Mouse (Mus musculus) stomach, postnatal 0 days (tissue): ENCODE data around the gene Pdcd11. TPM values are rescaled to one million over a fixed set of nuclear protein-coding genes. Genes with fewer than 3 reads are reported as not detected.
A peak's percentile ranks its signal among the peaks of the same experiment; 100 is the strongest.

ENCODE experiments used
- ATAC-seq: fragments of 200-750 bp; cut with Nextera tagmentation; 2 replicates; pipeline ENCODE4 v1.8.0; 2017; ENCODE audit not compliant: low FRiP score, low TSS enrichment
- DNase-seq: peaks from one replicate; pipeline ENCODE4 v3.0.0-alpha.2; 2016; ENCODE audit warnings: low spot score
- H3K27ac ChIP-seq: fragments of 300-500 bp; sonication (generic); replicated peaks from 2 replicates; pipeline ENCODE4 v1.5.1; 2014; ENCODE audit warnings: mild to moderate bottlenecking, control low read depth
- H3K27me3 ChIP-seq: fragments of 300-500 bp; sonication (generic); 2 replicates; pipeline ENCODE4 v1.6.1; 2014; ENCODE audit warnings: low read length; ENCODE audit not compliant: control insufficient read depth, insufficient read depth
- H3K36me3 ChIP-seq: fragments of 300-500 bp; sonication (generic); 2 replicates; pipeline ENCODE4 v1.6.1; 2014; ENCODE audit warnings: low read length, mixed read lengths; ENCODE audit not compliant: control insufficient read depth, insufficient read depth
- H3K4me1 ChIP-seq: fragments of 300-500 bp; sonication (generic); replicated peaks from 2 replicates; pipeline ENCODE4 v1.6.1; 2014; ENCODE audit warnings: antibody characterized with exemption; ENCODE audit not compliant: control insufficient read depth, insufficient read depth
- H3K4me2 ChIP-seq: fragments of 300-500 bp; sonication (generic); replicated peaks from 2 replicates; pipeline ENCODE4 v1.6.1; 2014; ENCODE audit warnings: low read depth, mild to moderate bottlenecking, control low read depth, moderate library complexity
- H3K4me3 ChIP-seq: fragments of 300-500 bp; sonication (generic); 2 replicates; pipeline ENCODE4 v1.5.1; 2014; ENCODE audit warnings: low read depth, low read length, control low read depth
- H3K9ac ChIP-seq: fragments of 300-500 bp; sonication (generic); 2 replicates; pipeline ENCODE4 v1.6.1; 2014; ENCODE audit warnings: mild to moderate bottlenecking, low read length, control low read depth, mixed read lengths
- H3K9me3 ChIP-seq: fragments of 300-500 bp; sonication (generic); 2 replicates; pipeline ENCODE4 v1.6.1; 2016; ENCODE audit warnings: low read length; ENCODE audit not compliant: control insufficient read depth
- CTCF ChIP-seq: IDR thresholded peaks from 2 replicates; pipeline ENCODE4 v1.5.1; 2016; ENCODE audit warnings: antibody characterized with exemption, low read depth, mild to moderate bottlenecking, moderate library complexity
- EP300 ChIP-seq: optimal IDR thresholded peaks from 2 replicates; pipeline ENCODE3; 2016; ENCODE audit warnings: antibody characterized with exemption
- WGBS: fragments of 180-500 bp; shearing (Covaris S2); extraction: QIAGEN DNeasy Blood & Tissue Kit; methylation state at CpG from one replicate; pipeline ENCODE4 v1.1.7; 2014; 5-methylcytosine and 5-hydroxymethylcytosine counted together
- polyA plus RNA-seq: library from polyadenylated mRNA; unstranded; fragments of >200 nt; fragmentation: Nextera tagmentation; extraction: Ambion mirVana; gene quantifications from 2 replicates; pipeline ENCODE4 v1.2.1, GENCODE M21; 2015

Gene Pdcd11
- polyA plus RNA-seq, 1 experiment from 2014 or later, result 4.2 TPM

GRCm38 (mm10) chr19:47067096-47067882 lies 23.3 kb upstream of the Pdcd11 start, which contains the start of gene Taf5:
Taf5 (plus strand) TSS chr19:47067746.
- no peaks in the 10 kb centered on the region for H3K9me3 ChIP-seq
- DNase-seq, result peak; percentile 98
- WGBS, result 10% methylated on average over 43 of the region's 49 CpGs
- H3K4me3 ChIP-seq, result peak within 1 kb of the TSS; percentile 98
- H3K9ac ChIP-seq, result peak within 1 kb of the TSS; percentile 94
- TF ChIP-seq EP300 (no peak), CTCF (peak; percentile 45)
- H3K27me3 ChIP-seq, result no peaks in the 10 kb centered on the region
- H3K27ac ChIP-seq, result peak within 1 kb of the TSS; percentile 93
- 0 out of 2 replicates have a peak, but pooled peaks cover 2% of the 10 kb centered on the region for H3K36me3 ChIP-seq
- peak within 1 kb of the TSS; percentile 70 for H3K4me2 ChIP-seq
- peak; percentile 85 for ATAC-seq
- no peaks in the 10 kb centered on the region for H3K4me1 ChIP-seq

- peak overlapping the region; percentile 98 for H3K4me3 ChIP-seq
- H3K27me3 ChIP-seq, result no peaks in the 10 kb centered on the region
- no peaks in the 10 kb centered on the region for H3K9me3 ChIP-seq
- DNase-seq, result peak; percentile 89
- H3K9ac ChIP-seq, result peak overlapping the region; percentile 94
- TF ChIP-seq CTCF (peak; percentile 45), EP300 (no peak)
- H3K27ac ChIP-seq, result peak overlapping the region; percentile 93
- ATAC-seq, result peak; percentile 94
- WGBS, result 0% methylated on average over 29 of the region's 72 CpGs
- no peaks in the 10 kb centered on the region for H3K4me1 ChIP-seq
- peak overlapping the region; percentile 70 for H3K4me2 ChIP-seq
- H3K36me3 ChIP-seq, result 0 out of 2 replicates have a peak, but pooled peaks cover 2% of the 10 kb centered on the region
Observed at GRCm38 (mm10) chr19:47067924-47068611, 22.5 kb upstream of the Pdcd11 start.

GRCm38 (mm10) chr19:47088226-47088625 lies 2.3 kb upstream of the Pdcd11 start:
- ATAC-seq (no peak), DNase-seq (no peak)
- Histone ChIP-seq H3K27me3 (no peaks in the 10 kb centered on the region), H3K27ac (no peak overlapping the region), H3K9ac (no peak overlapping the region), H3K4me1 (peaks cover 2% of the 10 kb centered on the region; the same call in 1 of the 2 replicates), H3K4me2 (no peak overlapping the region), H3K36me3 (peaks cover 10% of the 10 kb centered on the region), H3K4me3 (no peak overlapping the region), H3K9me3 (no peaks in the 10 kb centered on the region)
- WGBS, result 64% methylated on average over 3 of the region's 3 CpGs
- TF ChIP-seq EP300 (no peak), CTCF (no peak)

GRCm38 (mm10) chr19:47089718-47090525 lies 646 bp upstream of the Pdcd11 start:
- Histone ChIP-seq H3K27me3 (no peaks in the 10 kb centered on the region), H3K36me3 (peaks cover 8% of the 10 kb centered on the region), H3K4me1 (peaks cover 2% of the 10 kb centered on the region; the same call in 1 of the 2 replicates), H3K9me3 (no peaks in the 10 kb centered on the region), H3K4me2 (peak overlapping the region; percentile 83), H3K9ac (peak overlapping the region; percentile 97), H3K4me3 (peak overlapping the region; percentile 89), H3K27ac (peak overlapping the region; percentile 93)
- no peak for TF ChIP-seq EP300
- TF ChIP-seq CTCF, result no peak
- ATAC-seq (peak; percentile 55), DNase-seq (no peak)
- WGBS, result 1% methylated on average over 36 of the region's 36 CpGs

- Histone ChIP-seq H3K4me1 (no peaks in the 10 kb centered on the region), H3K9ac (no peak overlapping the region), H3K27me3 (no peaks in the 10 kb centered on the region), H3K27ac (no peak overlapping the region), H3K4me3 (no peak overlapping the region), H3K4me2 (no peak overlapping the region), H3K36me3 (peaks cover 22% of the 10 kb centered on the region), H3K9me3 (no peaks in the 10 kb centered on the region)
- ATAC-seq, result no peak
- TF ChIP-seq CTCF, result no peak
- no peak for TF ChIP-seq EP300
- WGBS, result 88% methylated on average over 5 of the region's 5 CpGs
- no peak for DNase-seq
Observed at GRCm38 (mm10) chr19:47101080-47101479, 10.5 kb downstream of the Pdcd11 start.
